Mouse (Mus musculus) hematopoietic stem cell, adult 5-6 weeks (primary cell): Measurements from ENCODE around the gene Cdk5. TPM values are rescaled to one million over a fixed set of nuclear protein-coding genes. Genes with fewer than 3 reads are reported as not detected.

Experiments used
- ATAC-seq, 2 experiments: fragments of 125-278 bp in 1 of 2; replicated peaks in 1 of 2; 2 replicates each; pipeline ENCODE4 v1.8.0; 2016 to 2017; ENCODE audit warnings: inconsistent platforms in 2 of 2, mild to moderate bottlenecking in 2 of 2, moderate number of reproducible peaks in 2 of 2, low read depth in 1 of 2, moderate TSS enrichment in 1 of 2; ENCODE audit not compliant: low FRiP score in 2 of 2, poor library complexity in 2 of 2, severe bottlenecking in 2 of 2, insufficient read depth in 1 of 2, low TSS enrichment in 1 of 2
- total RNA-seq: library from RNA; stranded (forward); fragments of 172-1452, 232-1000 nt; gene quantifications from 2 replicates; pipeline ENCODE4 v1.2.3, GENCODE M21; 2017

The Cdk5 gene
- total RNA-seq, 1 experiment from 2014 or later, result 32.2 TPM

DNA sequence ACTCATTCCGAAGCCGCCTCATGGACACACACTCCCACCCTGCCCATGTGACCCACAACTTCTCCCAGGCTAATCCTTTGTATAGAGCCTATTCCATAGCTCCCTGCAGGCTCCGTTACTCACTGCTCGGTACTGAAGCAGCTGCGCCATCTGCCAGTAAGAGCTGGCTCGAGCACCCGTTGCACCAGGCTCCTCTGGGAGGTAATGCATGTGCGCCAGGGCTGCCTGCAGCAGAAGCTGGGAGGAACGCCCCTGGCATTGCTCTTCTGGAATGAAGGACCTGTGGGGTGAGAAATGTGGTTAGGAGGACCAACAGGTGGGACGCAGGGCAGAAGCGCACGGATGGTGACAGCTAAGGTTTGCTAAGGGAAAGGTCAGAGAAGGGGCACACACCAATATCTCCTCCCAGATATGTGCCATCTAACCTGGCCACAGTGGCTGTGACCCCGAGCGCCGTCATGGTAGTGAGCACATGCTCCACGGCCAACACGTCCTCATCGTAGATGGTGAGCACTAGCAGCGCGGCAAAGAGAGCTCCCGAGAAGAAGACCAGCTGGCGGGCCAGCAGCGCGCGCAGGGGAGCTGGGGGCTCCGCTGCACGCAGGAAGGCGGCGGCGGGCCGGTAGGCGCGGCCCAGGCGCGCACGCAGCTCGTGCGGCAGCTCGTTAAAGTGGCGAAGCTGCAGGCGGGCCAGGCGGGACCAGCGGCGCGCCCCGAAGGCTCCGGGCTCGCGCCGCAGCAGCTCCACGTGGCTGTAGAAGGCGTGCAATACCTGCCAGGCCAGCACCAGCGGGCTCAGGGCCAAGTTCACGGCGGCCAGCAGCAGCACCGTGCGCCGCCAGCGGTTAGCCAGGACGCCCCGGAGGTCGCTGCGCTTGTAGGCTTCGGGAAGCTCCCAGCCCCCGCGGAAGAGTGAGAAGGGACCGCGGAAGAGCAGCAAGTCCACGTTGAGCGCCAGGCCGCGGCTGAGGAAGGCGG is 35.8 kb downstream of the Cdk5 start:
- no peak for ATAC-seq

DNA sequence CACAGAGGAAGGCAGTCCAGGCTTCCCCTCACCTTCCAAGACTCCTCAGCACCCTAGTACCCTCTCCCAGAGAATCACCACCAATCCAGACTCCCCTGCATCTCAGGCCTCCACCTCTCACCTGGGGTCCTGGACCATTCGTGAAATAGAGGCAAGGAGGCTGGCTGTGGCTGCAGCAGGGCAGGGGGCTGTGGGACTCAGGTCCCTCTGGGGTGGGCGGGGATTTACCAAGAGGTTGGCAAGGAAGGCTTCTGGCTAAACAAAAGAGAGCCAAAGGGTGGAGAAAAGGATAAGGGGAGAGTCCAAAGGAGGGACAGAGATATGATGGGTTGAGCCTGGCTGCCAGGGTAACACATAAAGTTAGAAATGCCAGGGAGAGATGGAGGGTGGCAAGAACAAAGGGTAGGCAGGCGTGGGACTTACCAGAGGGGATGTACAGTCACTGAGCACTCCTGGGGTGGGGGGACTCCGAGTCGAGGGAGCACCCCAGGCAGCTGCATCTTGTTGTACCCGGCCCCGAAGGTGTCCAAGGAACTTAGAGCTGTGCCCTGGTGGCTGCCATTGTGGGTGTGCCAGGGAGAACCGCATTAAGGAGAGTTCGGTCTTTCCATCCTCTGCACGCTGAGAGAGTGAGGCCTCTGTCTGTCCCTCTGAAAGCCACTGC is 37.3 kb downstream of the Cdk5 start:
- ATAC-seq, result no peak

DNA sequence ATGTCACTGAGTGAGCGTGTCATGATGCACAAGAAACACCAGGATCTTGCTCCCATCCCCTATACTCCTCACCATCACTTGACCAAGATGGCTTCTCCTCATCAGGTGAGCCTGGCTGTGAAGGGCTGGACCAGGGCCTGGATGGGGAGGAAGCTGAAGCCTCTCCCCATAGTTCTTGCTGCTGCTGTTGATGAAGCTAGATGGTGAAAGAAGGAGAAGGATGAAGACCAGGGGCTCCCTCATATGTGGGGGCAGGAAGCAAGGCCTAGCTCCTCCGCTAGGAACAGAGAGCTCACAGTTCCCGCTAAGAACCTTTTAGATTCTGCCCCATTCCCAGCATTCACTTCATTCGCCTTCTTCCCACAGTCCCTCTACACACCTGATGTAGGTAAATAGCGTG is 38.0 kb downstream of the Cdk5 start:
- ATAC-seq, result no peak

DNA sequence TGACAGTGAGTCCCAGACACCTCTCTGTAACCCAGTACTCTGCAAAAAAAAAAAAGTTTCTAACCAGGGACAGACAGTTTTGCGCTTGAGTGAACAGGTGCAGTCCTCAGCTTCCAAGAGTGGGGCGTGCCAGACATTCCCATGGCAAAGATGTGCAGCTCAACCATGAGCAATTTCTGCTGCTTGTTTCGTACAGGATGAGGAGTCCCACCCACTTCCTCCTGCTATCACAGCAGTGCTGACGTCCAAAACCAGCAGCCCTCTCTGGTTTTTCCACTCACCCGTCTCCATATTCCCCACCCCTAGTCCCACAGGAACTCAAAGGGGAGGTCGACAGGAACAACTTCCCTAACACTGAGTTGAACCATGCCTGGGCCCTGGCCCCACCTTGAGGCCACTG is 38.9 kb downstream of the Cdk5 start:
- peak; percentile 33 to 52; a peak in 3 of 4 replicates for ATAC-seq

DNA sequence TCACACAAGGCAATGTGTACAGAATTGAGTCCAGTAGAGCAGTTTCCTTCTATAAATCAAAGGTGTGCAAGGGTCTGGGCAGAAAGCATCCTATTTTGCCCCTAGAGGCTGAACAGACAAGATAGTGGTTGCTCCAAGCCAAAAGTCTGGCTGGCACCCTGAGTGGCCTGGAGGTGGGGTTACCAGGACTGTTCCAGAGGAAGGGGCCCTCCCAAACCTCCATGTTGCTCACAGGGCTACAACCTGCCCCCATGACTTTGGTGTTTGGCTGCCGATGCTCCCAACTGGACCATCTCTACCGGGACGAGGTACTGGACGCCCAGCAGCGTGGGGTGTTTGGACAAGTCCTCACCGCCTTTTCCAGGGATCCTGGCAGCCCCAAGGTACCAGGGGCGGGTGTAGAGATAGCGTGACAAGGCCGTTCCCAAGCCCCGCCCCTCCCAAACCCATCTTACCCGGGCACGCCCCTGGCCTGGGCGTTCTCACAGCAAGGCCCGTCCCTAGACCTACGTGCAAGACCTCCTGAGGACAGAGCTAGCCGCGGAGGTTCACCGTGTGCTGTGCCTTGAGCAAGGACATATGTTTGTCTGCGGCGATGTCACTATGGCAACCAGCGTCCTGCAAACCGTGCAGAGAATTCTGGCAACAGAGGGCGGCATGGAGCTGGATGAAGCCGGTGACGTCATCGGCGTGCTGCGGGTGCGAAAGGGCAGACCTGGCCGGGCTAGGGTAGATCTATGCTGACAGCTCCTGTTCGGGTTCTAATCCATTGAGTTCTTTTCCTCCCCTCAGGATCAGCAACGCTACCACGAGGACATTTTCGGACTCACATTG is 40.1 kb downstream of the Cdk5 start:
- ATAC-seq, result peak; percentile 80 to 81

DNA sequence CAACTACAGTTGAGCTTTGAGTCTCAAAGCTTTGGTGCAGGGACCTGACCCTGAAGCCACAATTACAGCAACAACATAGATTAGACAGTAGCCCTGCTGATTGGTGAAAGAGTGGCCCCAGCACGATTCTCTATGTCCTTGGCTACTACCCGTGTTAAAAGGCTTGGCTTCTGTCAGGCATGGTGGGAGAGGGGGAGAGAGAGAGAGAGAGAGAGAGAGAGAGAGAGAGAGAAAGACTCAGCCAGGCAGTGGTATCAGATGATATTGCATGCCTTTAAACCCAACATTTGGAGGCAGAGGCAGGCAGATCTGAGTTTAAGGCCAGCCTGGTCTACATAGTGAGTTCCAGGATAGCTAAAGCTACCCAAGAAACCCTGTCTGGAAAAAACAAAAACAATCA is 41.3 kb downstream of the Cdk5 start:
- ATAC-seq, result no peak

DNA sequence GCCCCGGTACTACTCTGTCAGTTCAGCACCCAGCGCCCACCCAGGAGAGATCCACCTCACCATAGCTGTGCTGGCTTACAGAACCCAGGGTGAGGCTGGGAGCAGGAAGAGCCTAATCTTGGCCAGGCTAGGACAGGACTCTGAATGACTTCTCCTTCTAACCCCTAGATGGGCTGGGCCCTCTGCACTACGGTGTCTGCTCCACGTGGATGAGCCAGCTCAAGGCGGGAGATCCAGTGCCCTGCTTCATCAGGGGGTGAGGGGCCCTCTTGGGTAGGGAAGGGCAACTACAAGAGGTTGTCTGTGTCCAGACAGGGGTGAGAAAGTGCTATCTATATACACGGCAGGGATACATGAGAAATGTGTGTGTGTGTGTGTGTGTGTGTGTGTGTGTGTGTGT is 41.8 kb downstream of the Cdk5 start:
- no peak for ATAC-seq

DNA sequence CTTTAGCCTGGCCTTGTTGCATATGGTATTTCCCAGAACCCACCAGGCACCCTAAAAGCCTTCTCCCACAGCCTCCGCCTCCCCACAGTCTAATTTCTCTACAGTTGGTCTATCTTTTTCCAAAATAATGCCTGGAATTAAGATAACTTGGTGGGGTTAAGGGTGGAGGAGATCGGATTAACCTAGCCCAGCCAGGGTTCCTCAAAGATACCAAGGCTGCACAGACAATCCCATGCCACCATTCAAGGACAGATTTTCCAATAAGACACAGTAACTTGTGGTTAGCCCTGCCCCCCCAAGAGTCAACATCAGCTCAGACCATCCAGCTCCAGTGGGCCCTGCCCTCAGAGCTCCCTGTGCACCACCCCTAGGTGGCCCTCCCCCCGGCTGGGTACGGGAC is 42.8 kb downstream of the Cdk5 start:
- ATAC-seq, result no peak

DNA sequence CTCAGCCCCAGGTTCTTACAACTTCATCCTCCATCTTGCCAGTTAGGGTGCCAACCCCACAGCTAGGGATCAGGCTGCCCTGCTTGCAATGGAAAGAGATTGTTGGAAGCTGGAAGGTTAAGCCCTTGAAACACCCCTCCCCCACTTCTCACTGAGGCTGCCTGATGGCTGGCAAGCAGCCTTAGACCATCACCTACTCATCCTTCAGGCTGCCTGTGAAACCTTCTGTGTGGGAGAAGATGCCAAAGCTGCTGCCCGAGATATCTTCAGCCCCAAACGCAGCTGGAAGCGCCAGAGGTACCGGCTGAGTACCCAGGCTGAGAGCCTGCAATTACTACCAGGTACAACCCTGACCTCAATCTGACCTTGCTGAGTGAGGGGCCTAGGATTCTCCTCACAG is 43.8 kb downstream of the Cdk5 start:
- ATAC-seq, result no peak

DNA sequence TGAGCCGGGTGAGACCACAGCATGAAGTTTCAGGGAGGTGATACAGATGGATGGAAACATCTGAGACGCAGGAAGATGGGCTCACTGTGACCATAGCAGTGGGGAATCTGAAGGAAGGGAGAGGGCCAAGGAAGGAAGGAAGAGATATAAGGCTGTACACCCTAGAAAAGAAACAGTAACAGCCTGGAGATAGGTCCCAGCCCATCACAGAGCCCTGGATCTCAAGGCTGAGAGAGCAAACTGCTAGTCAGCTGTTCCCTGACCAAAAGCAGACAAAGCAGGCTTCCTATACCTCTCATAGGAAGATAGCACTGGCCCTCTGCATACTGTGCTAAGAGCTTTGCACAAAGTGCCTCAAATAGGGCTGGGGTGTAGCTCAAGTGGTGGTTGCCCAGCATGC is 44.6 kb downstream of the Cdk5 start:
- no peak for ATAC-seq

DNA sequence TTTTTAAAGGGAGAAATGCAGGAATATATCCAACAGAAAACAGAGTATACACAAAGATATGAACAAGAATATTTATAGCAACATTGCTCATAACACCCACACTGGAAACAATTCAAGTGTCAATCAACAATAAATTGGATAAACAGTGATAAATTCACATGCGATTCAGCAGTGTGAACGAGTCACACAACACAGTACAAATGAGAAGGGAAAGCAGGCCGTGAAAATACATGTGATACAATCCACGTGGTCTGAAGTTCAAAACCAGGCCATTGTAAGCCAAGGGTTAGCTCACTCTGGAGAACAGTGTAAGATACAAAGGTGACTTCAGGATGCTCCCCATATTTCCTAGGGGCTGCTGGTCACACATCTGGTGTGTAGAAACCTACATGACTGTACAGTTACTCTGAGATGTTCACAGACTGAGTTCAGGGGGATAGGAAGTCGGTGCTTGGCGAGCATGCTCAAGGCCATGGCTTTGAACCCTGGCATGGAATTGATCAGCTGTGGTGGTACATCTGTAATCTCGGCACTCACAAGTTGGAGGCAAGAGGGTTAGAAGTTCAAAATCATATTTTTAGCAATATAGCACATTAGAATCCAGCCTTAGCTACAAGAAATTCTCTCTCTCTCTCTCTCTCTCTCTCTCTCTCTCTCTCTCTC is 48.5 kb downstream of the Cdk5 start:
- ATAC-seq, result no peak

DNA sequence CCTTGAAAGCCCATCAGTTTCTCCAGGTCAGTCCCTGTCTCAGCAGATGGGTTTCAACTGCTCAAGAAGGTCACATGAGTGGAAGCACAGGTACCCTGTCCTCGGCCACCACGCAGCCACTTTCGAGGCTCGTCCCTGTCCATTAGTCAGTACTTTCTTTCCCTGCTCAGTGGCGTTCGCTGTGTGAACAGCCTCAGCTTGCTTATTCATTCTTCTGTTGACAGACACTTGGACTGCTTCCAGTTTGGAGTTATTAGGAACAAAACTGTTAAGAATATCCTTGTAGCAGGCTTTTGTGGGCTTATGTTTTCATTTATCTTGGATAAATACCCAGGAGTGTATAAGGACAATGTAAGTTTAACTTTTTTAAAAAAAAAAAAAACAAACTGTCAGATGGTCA is 49.1 kb downstream of the Cdk5 start:
- ATAC-seq, result no peak

DNA sequence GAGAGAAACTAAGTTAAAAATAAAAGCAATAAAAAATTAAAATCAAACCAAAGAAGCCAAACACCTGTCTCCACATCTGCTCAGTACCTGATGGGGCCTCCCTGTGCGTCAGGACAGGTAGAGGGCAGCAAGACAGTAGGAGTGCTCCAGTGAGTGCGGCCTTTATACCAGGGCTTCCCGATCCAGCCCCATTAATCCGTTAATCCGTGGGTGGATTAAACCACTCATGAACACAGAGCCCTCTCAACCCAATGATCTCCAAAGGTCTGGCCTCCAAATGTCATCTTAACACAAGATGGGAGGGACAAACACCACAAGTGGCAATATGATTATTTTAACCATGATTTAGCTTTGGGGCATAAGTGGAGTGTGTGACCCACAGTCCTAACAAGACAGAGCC is 49.5 kb downstream of the Cdk5 start:
- ATAC-seq, result no peak

DNA sequence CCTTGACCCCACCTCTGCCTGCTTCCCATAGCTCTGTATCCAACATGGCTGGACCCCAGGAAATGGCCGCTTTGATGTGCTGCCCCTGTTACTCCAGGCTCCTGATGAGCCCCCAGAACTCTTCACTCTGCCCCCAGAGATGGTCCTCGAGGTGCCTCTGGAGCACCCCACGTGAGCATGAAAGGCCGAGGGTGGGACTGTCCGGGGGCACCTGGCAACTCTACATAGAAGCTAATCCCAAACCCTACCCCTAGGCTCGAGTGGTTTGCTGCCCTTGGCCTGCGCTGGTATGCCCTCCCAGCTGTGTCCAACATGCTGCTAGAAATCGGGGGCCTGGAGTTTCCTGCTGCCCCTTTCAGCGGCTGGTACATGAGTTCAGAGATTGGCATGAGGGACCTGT is 53.6 kb downstream of the Cdk5 start:
- ATAC-seq, result no peak
